Mouse (Mus musculus): ENCODE data around the gene Lrrk1.
A peak's percentile ranks its signal among the peaks of the same experiment; 100 is the strongest.

The Lrrk1 gene

GRCm38 (mm10) chr7:66387813-66388521 is at the start of gene Lrrk1:
Gene Lrrk1 (minus strand): TSS chr7:66388350.
- DNase-seq (ENCODE audit: low read depth) = peak; percentile 82

- DNase-seq (ENCODE audit: low read depth) = peak; percentile 80
Measured at GRCm38 (mm10) chr7:66434453-66434935, 46.3 kb upstream of the Lrrk1 start.

DNA sequence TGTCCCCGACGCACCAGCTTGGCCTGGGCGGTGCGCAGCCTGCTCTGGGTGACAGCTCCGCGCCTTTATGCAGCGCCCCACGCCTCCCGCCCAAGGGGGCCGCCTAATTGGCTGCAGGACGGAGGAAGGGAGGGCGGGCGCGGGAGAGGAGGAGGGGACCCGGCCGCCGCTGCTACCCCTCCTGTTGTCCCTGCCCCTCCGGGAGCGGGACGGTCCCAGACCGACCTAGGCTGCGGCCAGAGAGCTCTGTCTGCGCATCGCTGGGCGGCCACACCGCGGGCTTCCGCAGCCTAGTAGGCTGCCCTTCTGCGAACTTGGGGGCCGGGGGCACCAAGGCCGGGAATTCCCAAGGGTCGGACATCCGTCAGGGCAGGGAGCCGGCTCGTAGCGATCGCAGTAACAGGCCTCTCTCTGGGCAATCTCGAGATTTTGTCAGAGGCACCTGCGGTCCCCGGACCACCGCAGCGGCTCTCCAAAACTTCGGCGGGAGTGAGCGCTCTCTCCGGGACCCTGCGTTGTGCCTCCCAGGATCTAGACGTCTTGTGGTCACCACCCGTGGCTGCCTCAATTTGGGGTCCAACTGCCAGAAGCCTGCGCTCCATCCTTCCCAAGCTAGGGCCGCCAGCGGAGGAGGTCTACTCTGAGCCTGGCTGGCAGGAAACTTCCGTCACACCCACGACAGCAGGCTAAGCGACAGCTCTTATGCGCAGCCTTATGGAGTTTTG is 39.4 kb upstream of the Lrrk1 start, which contains the start of gene Aldh1a3:
Gene Aldh1a3, minus strand, starts transcription at position 81 of the 725 bp plus-strand sequence.
- DNase-seq (ENCODE audit: low read depth) = no peak

DNA sequence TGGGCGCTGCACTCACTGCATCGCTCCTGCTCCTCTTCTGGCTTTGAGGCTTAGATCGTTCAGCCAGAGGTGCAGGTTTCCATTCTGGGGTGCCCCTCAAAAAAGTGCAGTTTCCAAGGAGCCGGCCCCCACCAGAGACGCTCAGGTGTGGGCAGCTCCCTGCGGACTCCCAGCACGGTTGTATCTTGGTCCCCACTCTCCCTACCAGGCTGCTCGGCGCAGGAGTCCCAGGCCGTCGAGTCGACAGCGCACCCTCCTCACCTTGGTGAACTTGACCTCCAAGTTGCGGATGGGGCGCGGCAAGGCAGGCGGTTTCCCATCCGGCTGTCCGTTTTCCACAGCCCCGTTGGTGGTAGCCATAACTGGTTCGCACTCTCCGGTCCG is 38.9 kb upstream of the Lrrk1 start:
- no peak for DNase-seq (ENCODE audit: low read depth)

GRCm38 (mm10) chr7:66421903-66422302 is 33.8 kb upstream of the Lrrk1 start:
- DNase-seq (ENCODE audit: low read depth) = no peak

DNA sequence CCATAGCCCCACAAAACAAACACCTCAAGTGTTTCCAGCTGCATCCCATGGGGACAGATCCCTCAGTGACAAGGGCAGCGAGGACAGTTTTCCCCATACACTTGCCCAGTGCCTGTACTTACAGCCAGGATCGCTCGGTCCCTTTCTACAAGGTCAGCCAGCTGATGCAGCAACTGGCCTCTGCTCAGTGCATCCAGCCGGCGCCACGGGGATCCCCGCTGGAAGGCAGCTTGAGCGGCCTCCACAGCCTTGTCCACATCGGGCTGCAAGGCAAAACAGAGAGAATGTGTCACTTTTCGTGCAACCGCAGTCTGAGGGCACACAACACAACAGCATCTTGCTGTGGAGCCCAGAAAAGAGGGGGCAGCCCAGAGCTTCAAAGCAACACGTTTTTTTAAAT is 30.8 kb upstream of the Lrrk1 start:
- no peak for DNase-seq (ENCODE audit: low read depth)

GRCm38 (mm10) chr7:66416829-66417228 is 28.7 kb upstream of the Lrrk1 start:
- no peak for DNase-seq (ENCODE audit: low read depth)

GRCm38 (mm10) chr7:66413093-66413492 is 24.9 kb upstream of the Lrrk1 start:
- DNase-seq (ENCODE audit: low read depth) = no peak

DNA sequence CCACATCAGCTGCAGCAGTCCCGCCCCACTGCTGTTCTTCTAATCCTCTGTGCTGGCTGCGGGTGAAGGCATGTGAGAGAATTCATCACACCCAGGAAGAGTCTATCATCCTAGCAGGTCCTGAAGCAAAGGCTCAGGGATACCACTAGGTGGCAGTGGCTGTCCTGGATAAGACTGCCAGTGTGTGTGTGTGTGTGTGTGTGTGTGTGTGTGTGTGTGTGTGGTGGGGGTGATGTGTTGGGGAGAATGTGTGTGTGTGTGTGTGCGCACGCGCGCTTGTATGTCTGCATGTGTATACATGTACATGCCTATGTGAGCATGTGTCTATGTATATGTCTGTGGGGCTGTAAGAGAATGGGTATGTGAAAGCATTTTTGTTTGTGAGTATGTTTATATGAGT is 21.3 kb upstream of the Lrrk1 start:
- DNase-seq (ENCODE audit: low read depth) = peak; percentile 69

DNA sequence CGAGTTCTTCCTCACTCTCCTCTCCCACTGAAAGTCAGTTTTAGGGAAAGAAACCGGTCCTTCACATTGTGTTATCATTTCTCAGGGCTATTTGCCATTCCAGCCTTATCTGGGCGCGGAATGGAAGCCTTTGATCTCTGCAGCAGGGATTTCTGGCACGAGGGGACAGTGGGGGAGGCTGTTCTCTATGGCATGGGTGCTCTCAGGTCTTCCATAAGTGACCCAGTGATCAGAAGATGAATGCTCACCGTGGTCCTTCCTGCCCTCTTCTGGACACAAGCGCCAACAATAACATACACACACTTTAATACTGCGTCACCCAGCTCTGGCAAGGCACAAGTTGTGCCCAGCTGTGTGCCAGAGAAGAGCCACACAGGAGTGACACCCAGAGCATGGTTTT is 18.8 kb upstream of the Lrrk1 start:
- no peak for DNase-seq (ENCODE audit: low read depth)

DNA sequence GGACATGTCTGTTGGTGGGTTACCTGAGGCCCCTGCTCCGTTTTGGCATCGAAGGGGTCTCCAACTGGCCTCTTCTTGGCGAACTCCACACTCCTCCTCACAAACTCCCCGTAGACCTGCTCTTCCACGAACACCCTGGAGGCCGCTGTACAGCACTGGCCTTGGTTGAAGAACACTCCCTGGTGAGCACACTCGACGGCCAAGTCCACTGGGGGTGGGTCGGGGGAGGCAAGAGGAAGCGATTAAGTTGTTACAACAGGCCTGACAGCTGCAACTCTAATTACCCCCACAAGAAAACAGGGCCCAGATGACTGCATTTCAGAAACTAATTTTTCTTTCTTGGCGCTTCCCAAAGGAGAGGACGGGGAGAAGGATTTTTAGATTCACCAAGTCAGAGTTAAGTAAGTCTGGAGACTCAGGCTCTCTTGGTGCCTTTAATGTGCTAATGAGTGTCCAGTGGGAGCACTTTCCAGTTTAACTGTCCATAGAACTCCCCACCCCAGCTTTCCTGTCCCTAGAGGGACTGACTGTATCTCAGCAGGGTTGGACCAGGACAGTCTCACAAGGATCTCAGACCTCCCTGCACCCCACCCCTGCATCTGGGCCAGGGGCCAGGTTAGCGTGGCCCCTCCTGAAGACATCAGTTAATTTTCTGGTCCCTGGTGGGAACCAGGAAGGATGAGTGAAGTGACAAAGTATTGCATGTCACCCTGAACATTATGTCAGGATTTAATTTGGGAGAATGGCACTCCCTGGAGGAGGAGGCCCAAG is 18.0 kb upstream of the Lrrk1 start:
- DNase-seq (ENCODE audit: low read depth) = no peak

GRCm38 (mm10) chr7:66405541-66405940 is 17.4 kb upstream of the Lrrk1 start:
- DNase-seq (ENCODE audit: low read depth) = no peak

DNA sequence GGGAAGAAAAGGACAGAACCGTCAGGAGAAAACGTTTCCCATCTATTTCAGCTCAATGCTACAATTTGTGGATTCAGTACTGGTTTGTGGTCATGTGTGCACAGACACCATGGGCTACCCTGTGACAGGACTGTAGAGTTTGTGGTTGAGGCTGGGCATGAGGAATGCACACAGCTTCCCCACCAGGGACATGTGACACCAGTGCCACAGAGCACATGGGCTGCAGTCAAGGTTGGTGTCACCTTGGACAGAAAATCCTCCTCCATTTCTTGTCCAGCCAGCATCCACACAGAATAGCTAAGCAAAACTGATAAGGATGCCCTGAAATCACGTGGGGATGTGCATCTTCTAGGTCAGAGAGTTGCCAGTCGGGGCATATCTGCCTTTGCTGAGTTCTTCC is 16.7 kb upstream of the Lrrk1 start:
- no peak for DNase-seq (ENCODE audit: low read depth)

DNA sequence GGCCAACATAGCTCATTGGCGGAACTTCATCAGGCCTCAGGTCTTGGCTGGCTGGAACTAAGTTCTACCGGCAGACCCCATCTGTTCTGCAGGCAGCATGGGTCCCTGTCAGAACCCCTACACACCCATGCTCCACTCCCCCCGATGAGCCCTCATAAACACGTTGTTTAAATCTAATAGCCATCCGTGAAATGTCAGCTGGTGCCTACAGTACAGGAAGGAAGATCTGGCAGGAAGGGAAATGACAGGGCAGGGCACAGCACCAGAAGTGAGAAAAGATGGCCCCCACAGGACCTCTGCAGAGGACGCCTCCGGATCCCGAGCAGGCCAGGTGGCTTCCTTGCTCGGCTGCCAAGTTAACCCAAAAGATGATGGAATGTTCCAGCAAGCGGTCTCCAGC is 16.0 kb upstream of the Lrrk1 start:
- DNase-seq (ENCODE audit: low read depth) = no peak

GRCm38 (mm10) chr7:66402876-66403275 is 14.7 kb upstream of the Lrrk1 start:
- DNase-seq (ENCODE audit: low read depth) = no peak

- DNase-seq (ENCODE audit: low read depth) = no peak
Measured at GRCm38 (mm10) chr7:66401605-66402004, 13.5 kb upstream of the Lrrk1 start.

DNA sequence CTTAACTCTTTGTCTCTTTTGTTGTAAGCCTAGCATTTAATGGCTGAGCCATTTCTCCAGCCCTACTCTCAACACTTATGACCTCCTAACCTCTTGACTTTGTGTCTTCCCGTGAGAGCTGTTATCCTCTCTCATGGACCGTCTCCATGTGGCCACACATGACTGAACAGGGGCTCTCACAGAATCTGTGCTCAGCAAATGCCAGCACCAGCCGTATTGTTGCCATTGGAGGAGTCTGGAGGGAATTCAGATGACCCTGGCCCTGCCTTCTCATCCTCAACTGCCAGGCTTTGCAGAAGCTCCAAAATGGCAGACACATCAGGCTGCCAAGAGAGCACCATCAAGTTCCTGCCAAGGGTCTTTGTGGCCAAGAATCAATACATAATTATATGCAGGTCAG is 9.1 kb upstream of the Lrrk1 start:
- no peak for DNase-seq (ENCODE audit: low read depth)

GRCm38 (mm10) chr7:66388621-66389532 is 727 bp upstream of the Lrrk1 start:
- peak; percentile 90 for DNase-seq (ENCODE audit: low read depth)

DNA sequence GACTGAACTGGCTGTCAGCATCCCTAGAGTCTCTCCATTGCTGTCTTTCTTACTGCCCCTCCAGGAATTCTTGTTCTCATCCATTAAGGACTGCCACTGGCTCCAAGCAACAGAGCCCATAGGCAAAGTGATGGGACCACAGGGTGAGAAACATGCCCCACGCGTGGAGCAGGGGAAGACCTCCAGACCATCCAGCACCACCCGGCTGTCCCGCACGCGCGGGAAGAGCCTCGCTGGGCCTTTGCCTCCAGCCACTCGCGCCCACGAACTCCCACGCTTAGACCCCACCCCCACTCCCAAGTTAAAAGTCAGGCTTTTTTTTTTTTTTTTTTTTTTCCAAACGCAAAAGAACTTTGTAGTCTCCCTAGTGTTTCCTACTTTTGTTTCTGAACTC is 734 bp downstream of the Lrrk1 start:
- DNase-seq (ENCODE audit: low read depth) = peak; percentile 58

DNA sequence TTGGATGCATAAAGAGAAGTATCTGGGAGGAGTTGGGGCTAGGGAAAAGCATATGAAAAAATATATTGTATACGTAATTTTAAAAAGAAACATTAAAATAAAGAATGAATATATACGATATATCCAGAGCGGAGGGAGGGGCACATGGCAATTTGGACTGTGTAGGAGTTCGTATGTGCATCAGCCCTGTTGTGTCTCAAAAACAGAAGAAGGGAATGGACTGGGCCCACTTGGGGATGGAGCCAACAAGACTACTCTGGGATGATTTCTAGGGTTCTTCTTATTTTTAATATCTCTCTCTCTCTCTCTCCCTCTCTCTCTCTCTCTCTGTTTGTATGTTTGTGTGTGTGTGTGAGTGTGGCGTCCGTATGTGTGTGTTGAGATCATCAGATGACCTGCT is 1.7 kb downstream of the Lrrk1 start:
- no peak for DNase-seq (ENCODE audit: low read depth)

- no peak for DNase-seq (ENCODE audit: low read depth)
Measured at GRCm38 (mm10) chr7:66385826-66386225, 2.3 kb downstream of the Lrrk1 start.

- DNase-seq (ENCODE audit: low read depth) = no peak
Measured at GRCm38 (mm10) chr7:66384891-66385290, 3.3 kb downstream of the Lrrk1 start.
